In genomic region chr16:33387420-33387819, GRCm38 (mm10) we compare ENCODE assay signal across 26 mouse cellular contexts.
"Had no signal": no experiment of that assay in that cellular context is flagged by ENCODE, and none has a peak within 500 bp of the region (broad histone marks: within the 10 kb centered on the region; RNA-seq: fewer than 3 reads in every experiment).

No protein-coding gene starts in this region.

- H3K27me3 ChIP-seq: heart, embryonic 13.5 days; heart, embryonic 15.5 days; hindbrain, embryonic 15.5 days; kidney, embryonic 15.5 days; limb, embryonic 13.5 days; limb, embryonic 15.5 days; liver, embryonic 12.5 days had no signal

- H3K4me3 ChIP-seq: heart, adult 2 months; heart, embryonic 13.5 days; heart, embryonic 15.5 days; hindbrain, embryonic 15.5 days; kidney, embryonic 15.5 days; limb, embryonic 13.5 days; limb, embryonic 15.5 days; liver, embryonic 12.5 days had no signal

- H3K9ac ChIP-seq: heart, embryonic 13.5 days; heart, embryonic 15.5 days; hindbrain, embryonic 15.5 days; kidney, embryonic 15.5 days; limb, embryonic 13.5 days; limb, embryonic 15.5 days; liver, embryonic 12.5 days; liver, embryonic 14.5 days had no signal

- H3K4me2 ChIP-seq: heart, embryonic 11.5 days; heart, embryonic 13.5 days; heart, embryonic 15.5 days; hindbrain, embryonic 15.5 days; kidney, embryonic 15.5 days; limb, embryonic 13.5 days; limb, embryonic 15.5 days; liver, embryonic 12.5 days had no signal

- H3K9me3 ChIP-seq: heart, embryonic 13.5 days; heart, embryonic 15.5 days; hindbrain, embryonic 15.5 days; kidney, embryonic 15.5 days; limb, embryonic 13.5 days; limb, embryonic 15.5 days; liver, embryonic 12.5 days had no signal

- H3K27ac ChIP-seq: heart, adult 2 months; heart, embryonic 13.5 days; heart, embryonic 15.5 days; hindbrain, embryonic 15.5 days; hindbrain, postnatal 0 days; kidney, embryonic 15.5 days; kidney, postnatal 0 days; limb, embryonic 13.5 days; limb, embryonic 15.5 days; liver, embryonic 12.5 days; liver, embryonic 14.5 days had no signal

- DNase-seq: gastrocnemius, postnatal 14 days; gastrocnemius, postnatal 36 days; heart, adult 11 months; heart, adult 2 months; heart, postnatal 14 days; heart, postnatal 36 days; kidney, adult 11 months; kidney, adult 2 months; kidney, adult 9 months; kidney, postnatal 14 days; kidney, postnatal 36 days; layer of hippocampus, adult 9-11 months; layer of hippocampus, postnatal 36 days; left cerebral cortex, postnatal 4 days had no signal

- ATAC-seq: hindbrain, postnatal 0 days; intestine, embryonic 16.5 days; liver, embryonic 12.5 days had no signal

- H3K36me3 ChIP-seq: heart, embryonic 15.5 days; hindbrain, embryonic 15.5 days; limb, embryonic 13.5 days; limb, embryonic 15.5 days had no signal
